In the genomic region with DNA sequence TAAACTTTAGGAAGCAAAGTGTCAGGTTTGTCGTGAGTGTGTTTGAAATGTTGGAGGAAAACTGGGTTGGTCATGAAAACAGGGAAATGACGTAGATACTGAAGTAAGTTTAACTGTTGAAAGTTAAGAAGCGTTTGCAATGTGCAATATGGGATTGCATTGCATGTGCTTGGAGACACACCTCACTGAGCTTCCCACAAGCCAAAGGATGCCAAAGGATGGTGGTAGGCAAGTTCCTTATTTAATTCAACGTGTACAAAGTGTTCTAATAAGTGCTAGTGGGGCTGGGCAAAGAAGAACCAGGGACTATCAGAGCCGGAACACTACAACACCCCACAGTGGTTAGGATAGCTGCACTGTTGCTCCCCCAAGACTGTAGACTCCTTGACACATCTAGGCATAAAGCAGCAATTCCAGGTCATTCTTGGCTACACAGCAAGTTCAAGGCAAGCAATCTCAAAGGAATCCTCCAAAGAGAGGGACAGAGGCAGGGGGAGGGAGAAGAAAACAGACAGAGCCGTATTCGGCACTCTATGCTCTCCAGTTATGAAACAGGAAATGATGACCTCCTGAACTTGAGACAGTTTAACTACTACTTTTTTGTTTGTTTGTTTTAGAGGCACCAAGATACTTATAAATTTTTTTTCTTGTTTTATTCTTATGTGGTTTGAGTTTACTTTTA, we compare ENCODE assay signal across 12 mouse cellular contexts.
DNase-seq lines count a peak whose midpoint lies in the region; TF ChIP-seq lines count a peak whose summit lies in the region.
"Had no signal": no experiment of that assay in that cellular context is flagged by ENCODE, and none has a peak within 500 bp of the region (broad histone marks: within the 10 kb centered on the region; RNA-seq: fewer than 3 reads in every experiment).

No protein-coding gene starts in this region.

- H3K4me1 ChIP-seq in lung, adult 2 months (ENCODE audit: control insufficient read depth, insufficient read depth, low read length): peaks cover 11% of the 10 kb centered on the region

- H3K27me3 ChIP-seq in splenic B cell, adult 2 months (ENCODE audit: control insufficient read depth, insufficient read depth, low read length, poor library complexity, severe bottlenecking): no peaks in the 10 kb centered on the region
- H3K27me3 ChIP-seq: neural tube, embryonic 13.5 days; Patski had no signal

- 32% methylated on average over 7 of the region's 7 CpGs for WGBS in lung, adult 2 months

- H3K36me3 ChIP-seq in splenic B cell, adult 2 months (ENCODE audit: control insufficient read depth, insufficient read depth, low read length, poor library complexity, severe bottlenecking): no peaks in the 10 kb centered on the region
- H3K36me3 ChIP-seq: limb, embryonic 10.5 days; neural tube, embryonic 13.5 days had no signal

- H3K4me3 ChIP-seq in lung, adult 2 months (replicated peaks; ENCODE audit: extremely low read depth, low read depth, low read length): no peak overlapping the region
- H3K4me3 ChIP-seq: limb, embryonic 10.5 days; neural tube, embryonic 13.5 days had no signal

- TF ChIP-seq CTCF in lung, adult 2 months (IDR thresholded peaks at IDR 0.05; ENCODE audit: insufficient read depth, low read length): no peak

- TF ChIP-seq POLR2A in lung, adult 2 months (IDR thresholded peaks at IDR 0.05; ENCODE audit: borderline replicate concordance, extremely low read depth, low read depth, low read length): no peak

- DNase-seq in heart, adult 8-10 months (ENCODE audit: low spot score): peak; percentile 36
- no peak for DNase-seq in heart, postnatal 25 days (ENCODE audit: low spot score)
- peak; percentile 16 to 40 for DNase-seq in lung, adult 18-20 months
- no peak for DNase-seq in lung, adult 2 months
- peak; percentile 12 to 63 for DNase-seq in kidney, postnatal 36 days
- DNase-seq in splenic B cell, adult 2 months (ENCODE audit: low read depth, low spot score): peak; percentile 9
- no peak for DNase-seq in embryo, embryonic 10 days (ENCODE audit: low spot score)
- DNase-seq in cerebellum, adult 8-10 months: no peak
- DNase-seq: thymus, postnatal 14 days had no signal

- intact Hi-C loops in heart, postnatal 25 days (cut with DNase I): no loop called here

Comparison
In these comparisons a context has a peak if more than half of its experiments do, and no peak if none do; other contexts are left out.
1. DNase-seq: peak in heart, adult 8-10 months (single experiment), lung, adult 18-20 months (2 of 2), kidney, postnatal 36 days (2 of 2) and splenic B cell, adult 2 months (single experiment); none in heart, postnatal 25 days (single experiment), lung, adult 2 months (single experiment), embryo, embryonic 10 days (single experiment) and cerebellum, adult 8-10 months (single experiment).